Mouse (Mus musculus) Patski (cell line): ENCODE measurements at regions not wholly inside any gene's neighbourhood (a gene's known extent, or its start where the extent isn't known, plus 50 kb on each side); places are given as distances from the start of the nearest gene placed in this dataset.

Source experiments
- ATAC-seq: fragments of 100-300 bp; one replicate; pipeline ENCODE4 v1.8.0; 2021
- CTCF ChIA-PET: fragments of 350-600 bp; sonication (Branson Sonifier 250); formaldehyde crosslinking; loops from one replicate; lab custom pipeline; 2022; ENCODE audit warnings: inconsistent platforms; lab: Charles Lee
- POLR2A ChIA-PET: fragments of 350-600 bp; sonication (Branson Sonifier 250); formaldehyde crosslinking; loops from one replicate; lab custom pipeline; 2022; ENCODE audit warnings: antibody characterized with exemption, inconsistent platforms; lab: Charles Lee
- DNase-seq: peaks from one replicate; pipeline ENCODE4 v3.0.0-alpha.2; 2011; ENCODE audit warnings: low read depth, low spot score
- H3K27me3 ChIP-seq: fragments of 371-371 bp; one replicate; pipeline ENCODE4 v1.5.1; 2021
- CTCF ChIP-seq: fragments of 100-300 bp; IDR thresholded peaks from one replicate; pipeline ENCODE4 v1.5.1; 2021
- in situ Hi-C: fragments of 300-500 bp; cut with MboI; formaldehyde crosslinking; loops from 3 replicates; pipeline ENCODE4 v1.11.1; 2018; ENCODE audit warnings: low pct_unique_long_range_greater_than_20kb, mixed read lengths

GRCm38 (mm10) chr14:81622063-81622462 lies 1638.2 kb downstream of the Olfm4 start:
- DNase-seq (no peak), ATAC-seq (no peak)
- H3K27me3 ChIP-seq = peaks cover 5% of the 10 kb centered on the region
- in situ Hi-C loops = no loop called here
- no peak for TF ChIP-seq CTCF
- ChIA-PET CTCF (no interaction called here), POLR2A (interaction anchor here (0.6 kb wide), 1 partner anchor 18 kb away, joined by 5 read pairs; no protein-coding TSS in a partner anchor)
